Mouse (Mus musculus) cerebellum, adult 8-10 months (tissue): ENCODE results near the gene Gm5431.
A peak's percentile ranks its signal among the peaks of the same experiment; 100 is the strongest.
"Not testable (repeated sequence)": the region's sequence is repeated elsewhere in the genome, so short reads cannot be mapped to it uniquely, and the experiment has no call there.

Experiments
- DNase-seq: peaks from one replicate; pipeline ENCODE4 v3.0.0; 2022

Gm5431 gene

DNA sequence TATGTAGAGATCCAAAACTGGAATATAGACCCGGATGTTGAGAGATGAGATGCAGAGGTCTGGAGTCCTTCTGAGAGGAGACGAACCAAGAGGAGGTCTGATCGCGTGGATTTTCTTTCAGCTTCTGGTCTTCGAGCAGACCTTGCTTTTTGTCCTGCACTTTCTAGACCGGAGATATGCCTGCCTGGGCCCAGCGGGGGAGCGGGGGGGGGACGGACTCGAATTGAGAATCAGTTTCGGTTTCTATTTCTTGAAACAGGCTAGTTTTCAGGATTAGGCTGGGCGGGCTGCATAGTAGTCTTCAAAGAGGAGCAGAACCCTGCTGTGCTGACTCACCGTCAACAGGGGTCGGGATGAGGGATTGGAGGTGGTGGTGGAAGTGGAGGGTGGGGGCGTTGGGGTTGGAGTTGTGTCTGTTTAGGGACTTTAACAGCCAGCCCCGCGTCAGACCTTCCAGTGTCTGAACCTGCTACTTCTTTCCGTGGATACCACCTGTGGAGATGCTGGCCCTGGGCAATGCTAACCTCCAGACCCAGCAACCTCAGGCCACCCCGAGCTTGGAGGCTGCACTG is 30.7 kb downstream of the Gm5431 start, which contains the start of gene Irgm1:
Irgm1 (minus strand) TSS at position 483 of the 572 bp plus-strand sequence.
- no peak for DNase-seq

DNA sequence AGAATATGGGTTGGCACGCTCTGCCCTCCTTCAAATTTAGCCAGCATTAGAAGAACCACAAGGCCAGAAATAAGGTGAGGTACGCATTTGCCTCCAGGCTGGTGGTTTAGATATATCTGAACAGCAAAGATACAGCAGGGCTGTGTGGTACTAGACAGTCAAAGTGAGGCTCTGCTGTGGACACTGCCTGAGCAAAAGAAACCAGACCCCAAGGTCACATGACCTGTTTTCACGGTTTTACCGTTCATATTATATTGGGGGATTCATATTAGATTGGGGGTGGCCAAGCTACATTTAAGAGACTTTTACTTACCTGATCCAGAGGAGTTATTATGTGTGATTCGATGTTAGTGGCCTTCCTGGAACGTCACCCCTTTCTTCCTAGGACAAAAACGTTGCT is 31.2 kb downstream of the Gm5431 start:
- no peak for DNase-seq

DNA sequence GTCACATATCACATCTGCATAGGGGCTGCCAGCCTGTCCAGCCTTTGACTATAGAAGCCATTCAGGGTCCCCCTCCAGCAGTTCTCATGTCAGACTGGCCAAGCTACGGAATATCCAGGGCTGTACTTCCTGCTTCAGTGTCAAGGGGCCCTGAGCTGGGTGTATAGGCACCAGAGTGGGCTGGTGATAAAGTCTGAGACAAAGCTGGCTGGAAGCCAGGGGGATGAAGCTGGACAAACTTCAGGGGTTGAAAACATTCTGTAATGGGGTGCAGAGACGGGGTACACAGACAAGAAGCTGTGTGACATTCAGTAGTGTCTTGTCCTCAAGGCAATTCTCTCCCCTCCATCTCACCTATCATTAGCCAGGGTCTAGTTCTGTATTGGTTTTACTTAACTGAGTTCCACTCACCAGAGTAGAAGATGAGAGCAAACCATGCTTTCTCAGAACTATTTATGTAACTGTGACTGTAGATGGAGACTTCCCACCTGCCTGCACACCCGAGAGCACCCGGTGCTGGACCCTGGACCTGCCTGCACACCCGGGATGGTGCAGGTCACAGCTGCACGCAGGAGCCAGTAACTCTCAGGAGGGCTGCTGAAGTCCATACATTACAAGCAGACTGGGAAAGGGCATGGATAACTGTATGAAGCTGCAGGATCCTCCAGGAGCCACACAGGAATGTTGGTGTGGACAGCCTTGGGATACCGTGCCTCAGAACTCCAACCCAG is 32.5 kb downstream of the Gm5431 start:
- DNase-seq, result no peak

DNA sequence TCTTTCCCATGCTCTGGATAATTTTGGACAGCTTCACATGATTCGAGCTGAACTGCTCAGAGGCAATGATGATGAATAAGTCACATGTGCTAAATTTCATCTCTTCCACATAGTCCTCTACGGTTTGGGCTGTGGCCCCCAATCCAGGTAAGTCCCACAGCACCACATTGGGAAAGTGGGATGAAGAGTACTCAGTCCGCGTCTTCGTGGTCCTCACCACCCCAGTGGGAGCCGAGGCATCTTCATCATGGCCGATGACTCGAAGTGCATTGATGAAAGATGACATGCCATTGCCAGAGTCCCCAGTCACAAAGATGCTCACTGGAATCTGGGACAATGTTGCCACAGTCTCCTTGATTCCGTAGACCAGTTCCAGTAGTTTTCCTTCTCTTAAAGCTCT is 35.5 kb downstream of the Gm5431 start:
- DNase-seq, result no peak

DNA sequence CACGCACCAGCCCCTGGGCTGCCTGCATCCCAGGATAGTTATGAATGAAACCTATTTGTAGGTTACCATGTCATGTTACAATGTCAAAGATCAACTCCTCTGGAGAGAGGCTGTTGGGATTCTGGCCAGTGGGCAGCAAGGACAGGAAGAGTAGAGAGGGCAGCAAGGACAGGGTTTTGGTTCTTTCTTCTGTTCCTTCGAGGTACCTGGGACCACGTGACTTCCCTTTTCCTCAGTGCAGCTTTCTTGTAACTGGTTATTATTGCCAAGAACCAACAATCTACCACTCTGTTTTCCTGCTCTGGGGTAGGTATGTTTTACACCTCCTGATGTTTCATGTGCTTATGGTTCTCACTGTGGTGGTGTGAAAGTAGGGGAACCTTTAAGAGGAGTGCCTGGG is 38.2 kb downstream of the Gm5431 start:
- no peak for DNase-seq

DNA sequence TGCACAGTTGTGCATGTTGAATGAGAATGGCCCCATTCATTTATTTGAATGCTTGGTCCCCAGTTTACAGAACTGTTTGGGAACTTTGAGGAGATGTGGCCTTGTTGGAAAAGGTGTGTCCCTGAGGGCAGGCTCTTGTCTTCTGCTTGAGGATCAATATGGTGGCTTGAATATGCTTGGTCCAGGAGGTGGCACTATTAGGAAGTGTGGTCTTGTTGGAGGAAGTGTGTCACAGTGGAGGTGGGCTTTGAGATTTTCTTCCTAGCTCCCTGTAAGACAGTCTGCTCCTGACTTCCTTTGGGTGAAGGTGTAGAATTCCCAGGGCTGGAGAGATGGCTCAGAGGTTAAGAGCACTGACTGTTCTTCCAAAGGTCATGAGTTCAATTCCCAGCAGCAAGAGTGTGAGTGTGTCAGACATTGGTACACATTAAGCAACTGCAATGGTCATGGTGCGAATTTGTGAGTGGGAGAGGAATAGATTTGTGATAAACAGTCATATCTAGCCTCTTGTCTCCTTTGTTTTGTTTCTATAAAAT is 39.2 kb downstream of the Gm5431 start:
- no peak for DNase-seq

DNA sequence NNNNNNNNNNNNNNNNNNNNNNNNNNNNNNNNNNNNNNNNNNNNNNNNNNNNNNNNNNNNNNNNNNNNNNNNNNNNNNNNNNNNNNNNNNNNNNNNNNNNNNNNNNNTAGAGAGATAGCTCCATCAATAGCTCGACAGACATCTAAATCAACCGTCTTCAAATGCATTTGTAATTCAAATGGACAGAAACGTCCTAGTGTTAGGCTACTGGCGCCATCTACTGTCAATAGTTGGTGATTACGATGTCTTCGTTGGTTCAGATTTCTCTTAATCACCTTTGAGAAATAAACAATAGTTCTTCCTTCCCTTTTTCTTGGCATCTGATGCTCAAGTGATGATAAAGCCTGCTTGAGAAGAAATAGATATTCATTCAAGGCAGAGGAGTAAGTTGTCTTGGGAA is 43.0 kb downstream of the Gm5431 start:
- DNase-seq, result peak; percentile 59

DNA sequence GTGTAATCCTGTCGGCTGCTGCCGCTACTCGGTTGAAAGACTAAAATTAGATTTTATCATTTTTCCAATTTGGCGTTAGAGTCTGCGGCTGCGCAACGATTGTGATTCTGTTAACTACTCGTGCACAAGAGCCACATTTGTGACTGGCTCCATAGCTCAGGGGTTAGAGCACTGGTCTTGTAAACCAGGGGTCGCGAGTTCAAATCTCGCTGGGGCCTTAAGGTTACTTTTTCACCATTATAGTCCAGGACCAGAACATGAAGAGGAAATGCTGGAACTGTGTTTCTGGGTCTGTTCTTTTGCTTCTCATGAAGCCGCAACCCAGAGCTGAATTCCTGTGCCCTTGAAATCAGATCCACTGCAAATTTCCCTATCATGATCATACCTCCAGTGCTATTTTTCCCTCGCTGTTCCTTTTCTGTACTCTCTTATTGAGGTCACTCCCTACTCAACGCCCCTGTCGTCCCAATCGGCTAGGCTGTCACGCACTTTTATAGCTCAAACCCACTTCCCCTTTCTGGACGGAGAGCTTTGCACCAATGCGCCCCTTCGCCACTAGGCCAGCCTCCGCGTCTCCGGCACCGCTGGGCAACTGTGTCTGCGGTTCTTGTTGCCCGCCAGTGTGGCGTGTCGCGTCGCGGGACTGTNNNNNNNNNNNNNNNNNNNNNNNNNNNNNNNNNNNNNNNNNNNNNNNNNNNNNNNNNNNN is 48.4 kb downstream of the Gm5431 start:
- DNase-seq, result peak; percentile 94

DNA sequence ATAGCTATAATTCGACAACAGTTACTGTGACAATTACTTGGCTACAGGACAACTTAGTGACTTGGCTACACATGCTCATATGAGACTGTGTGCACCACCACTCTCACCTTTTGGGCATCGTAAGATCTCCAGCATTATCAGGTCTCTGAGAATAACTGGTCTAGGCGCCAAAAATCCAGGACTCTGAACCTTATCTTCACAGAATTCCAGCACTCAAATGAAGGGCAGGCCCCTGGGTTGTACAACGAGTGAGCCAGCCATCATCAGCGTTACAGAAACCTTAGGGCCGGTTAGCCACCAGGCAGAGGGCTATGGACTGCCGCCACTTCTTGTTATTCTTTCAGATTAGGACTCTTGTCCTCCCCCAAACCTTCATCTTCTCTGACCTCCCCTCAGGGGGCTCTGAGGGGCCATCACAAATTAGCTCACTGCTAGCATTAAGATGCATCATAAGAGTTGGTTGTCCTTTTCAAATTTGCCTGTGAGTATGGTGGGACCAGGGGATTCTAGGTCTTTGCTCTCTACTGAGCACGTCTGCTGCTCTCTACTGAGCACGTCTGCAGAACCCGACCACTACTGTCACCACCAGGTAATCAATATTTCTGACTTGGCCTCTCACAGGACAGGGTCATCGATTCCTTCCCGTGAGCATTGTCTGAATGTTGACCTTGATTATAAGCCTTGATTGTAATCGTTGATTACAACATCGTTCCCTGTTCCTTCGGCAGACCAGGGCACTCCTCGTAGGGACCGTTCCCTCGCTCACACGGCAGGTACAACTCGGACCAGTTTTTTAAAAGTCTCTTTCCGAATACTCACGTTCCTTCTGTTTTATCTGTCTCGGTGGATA is 49.2 kb downstream of the Gm5431 start:
- DNase-seq, result no peak

DNA sequence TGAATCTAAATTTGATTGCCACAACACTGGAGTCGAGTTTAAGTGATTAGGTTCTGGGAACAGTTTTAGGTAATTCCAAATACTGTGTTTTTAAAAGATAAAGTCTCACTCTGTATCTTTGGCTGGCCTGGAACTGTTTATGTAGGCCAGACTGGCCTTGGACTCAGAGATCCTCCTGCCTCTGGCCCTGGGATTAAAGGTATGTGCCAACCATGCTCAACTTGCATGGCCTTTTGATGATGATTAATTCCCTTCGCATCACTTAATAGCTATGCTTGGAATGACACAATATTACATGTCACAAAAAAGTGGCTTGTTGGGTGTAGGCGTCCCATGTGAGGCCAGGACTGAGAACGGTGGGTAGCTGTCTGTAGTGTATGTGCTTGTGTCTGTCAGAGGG is 49.8 kb downstream of the Gm5431 start:
- no peak for DNase-seq

DNA sequence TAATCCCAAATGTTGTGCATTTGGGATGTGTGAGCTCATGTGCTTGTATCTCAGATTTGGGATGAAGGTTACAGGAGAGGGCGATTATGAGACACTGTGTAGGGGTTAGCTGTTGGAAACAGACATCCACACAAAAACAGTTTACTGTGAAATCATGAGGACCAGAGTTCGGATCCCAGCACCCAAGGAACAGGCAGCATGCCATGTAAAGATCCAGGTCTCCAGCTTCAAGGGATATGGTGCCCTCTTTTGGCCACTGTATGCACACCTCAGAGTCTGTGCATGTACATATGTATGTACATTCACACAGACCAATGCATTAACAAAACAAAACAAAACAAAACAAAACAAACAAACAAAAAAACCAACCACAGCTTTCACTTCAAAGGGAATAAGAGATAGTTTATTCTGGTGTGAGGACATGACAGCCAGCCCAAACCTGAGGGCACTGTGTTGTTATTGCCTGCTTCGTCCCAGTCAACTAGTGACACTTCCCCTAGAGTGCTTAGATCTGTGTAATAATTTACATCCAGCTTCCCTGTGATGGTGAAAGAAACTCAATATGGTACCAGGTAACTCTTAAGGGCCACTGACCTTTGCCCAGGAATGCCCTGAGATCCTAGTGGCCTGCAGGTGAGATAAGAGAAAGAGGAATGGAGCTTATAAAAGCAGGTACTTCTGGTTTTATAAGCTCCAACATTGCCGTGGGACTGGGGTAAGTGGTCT is 50.6 kb downstream of the Gm5431 start:
- no peak for DNase-seq

DNA sequence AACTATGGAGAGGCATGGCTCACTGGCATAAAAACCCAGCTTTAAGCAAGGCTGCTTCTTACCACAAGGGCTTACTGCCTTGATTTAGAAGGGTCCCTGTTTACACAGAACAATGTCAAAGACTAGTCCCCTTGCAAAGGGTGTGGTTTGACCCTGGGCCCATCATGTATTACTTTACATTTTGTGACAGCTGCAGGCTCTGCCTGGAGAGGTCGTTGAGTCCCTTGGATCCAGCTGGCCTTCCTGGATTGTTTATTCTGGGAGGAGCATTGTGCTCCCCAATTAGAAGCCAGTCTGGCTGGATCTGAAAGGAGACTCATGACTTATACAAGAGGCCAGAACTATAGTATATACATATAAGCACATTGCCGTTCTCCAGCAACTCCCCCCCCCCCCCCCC is 51.8 kb downstream of the Gm5431 start:
- DNase-seq, result no peak

DNA sequence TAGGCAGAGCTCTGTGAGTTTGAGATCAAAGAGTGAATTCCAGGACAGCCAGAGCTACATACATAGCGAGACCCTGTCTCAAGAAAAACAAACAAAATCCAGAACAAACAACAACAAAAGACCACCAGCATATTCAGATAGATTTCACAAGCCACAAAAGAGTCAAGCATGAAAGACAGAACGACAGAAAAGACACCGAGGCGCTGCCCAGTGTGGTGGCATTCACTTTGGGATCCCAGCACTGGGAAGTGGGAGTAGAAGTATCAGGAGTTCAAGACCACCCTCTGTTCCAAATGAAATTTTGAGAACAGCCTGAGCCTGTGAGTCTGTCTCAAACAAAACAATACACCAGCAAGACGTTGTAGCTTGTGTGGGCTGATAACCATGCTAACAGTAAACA is 55.1 kb downstream of the Gm5431 start:
- DNase-seq, result no peak

DNA sequence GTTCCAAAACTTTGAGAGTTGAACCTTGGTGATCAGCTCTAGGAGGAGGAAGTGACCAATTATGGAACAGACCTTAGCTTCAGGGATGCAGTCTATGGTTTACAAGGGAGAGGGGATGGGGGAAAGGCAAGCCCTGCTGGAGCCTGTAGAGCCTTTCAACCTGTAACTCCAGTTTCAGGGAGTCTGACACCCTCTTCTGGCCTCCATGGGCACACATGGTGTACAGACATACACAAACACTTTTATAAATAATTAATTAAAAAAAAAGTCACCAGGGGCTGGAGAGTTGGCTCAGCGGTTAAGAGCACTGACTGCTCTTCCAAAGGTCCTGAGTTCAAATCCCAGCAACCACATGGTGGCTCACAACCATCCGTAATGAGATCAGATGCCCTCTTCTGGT is 55.7 kb downstream of the Gm5431 start:
- DNase-seq, result not testable (repeated sequence)

DNA sequence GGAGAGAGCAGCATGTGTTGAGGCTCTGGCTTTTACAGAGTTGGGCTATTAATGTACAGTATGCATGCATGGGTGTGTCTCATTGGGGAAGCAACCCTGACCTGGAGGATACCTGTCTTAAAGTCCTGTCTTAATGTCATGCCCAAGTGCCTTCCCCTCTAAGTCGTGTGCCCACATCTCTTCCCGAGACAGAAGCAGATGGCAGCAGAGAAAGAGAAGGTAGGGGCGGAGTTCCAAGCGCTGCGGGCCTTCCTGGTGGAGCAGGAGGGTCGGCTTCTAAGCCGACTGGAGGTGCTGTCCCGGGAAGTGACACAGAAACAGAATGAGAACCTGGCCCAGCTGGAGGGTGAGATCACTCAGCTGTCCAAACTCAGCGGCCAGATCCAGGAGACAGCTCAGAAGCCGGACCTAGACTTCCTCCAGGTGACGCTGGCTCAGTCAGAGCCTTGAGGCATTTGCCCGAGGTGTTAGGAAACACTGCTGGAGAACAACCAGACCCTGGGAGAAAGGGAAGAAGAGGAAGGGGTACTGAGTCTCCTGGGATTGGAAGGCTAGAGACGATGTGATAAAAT is 56.7 kb downstream of the Gm5431 start:
- no peak for DNase-seq

DNA sequence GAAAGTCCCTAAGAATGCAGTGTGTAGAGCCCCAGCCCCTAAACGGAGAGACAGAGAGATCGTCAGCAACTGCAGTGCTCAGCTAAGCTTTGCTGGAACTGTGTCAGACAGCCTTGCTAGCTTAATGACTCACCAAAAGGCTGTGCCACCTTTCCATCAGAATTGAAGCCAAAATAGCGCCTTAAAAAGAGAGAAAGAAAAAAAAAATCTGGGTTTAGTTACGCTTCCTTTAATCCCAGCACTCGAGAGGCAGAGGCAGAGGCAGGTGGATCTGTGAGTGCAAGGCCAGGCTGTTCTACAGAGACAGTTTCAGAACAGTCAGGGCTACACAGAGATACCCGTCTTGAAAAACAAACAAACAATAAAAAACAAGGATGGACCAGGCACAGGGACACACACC is 57.7 kb downstream of the Gm5431 start:
- no peak for DNase-seq

DNA sequence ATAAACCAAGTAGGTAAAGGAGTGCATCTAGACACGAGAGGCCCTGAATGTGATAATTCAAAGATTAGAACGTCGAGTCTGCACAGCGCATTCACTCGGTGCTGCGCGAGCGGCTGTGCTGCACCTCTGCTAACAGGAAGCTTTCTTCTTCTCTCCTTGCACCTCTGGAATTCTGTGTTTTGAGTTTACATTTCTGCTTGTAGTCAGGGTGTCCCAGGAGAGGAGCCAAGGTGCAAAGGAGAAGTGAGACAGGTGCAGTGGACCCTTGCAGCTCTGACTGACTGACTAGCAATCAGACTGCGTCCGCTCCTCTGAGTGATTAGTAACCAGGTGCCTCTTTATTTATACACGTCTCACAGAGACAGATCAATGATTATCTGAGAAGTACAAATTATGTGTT is 58.8 kb downstream of the Gm5431 start:
- no peak for DNase-seq

DNA sequence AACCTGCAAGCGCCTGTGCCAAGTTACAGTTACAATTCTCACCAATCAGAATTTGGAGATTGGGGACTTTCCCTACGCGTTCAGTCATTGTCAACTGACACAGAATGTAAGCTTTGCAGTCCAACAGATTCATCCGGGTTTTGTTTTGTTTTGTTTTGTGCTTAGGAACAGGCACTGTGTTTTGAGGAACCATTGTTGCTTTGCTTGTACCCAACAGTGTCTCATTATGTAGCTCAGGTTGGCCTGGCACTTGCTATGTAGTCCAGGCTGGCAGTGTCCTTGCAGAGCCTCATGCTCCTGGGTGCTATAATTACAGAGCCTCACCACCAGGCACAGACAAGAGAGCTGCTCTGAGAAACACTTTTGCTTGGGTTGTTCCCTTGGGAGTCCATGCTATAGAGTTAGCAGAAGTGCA is 59.6 kb downstream of the Gm5431 start:
- no peak for DNase-seq

DNA sequence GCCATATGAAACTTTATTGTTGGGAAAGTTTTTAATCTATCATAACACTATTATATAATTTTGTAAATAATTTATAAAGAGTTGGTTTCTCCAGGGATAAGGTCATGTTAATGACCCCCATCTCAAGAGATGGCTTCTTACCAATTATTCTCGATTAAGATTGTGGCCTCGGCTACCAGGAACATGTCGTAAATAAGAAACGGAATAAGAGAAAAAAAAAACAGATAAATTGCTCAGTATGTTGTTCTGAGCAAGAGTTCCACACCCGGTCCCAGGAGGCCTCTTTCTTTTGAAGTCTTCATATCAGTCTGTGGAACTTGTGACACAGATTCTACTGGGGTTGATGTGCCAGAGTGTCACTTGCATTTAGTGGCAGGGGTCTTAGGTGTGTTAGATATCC is 60.8 kb downstream of the Gm5431 start:
- DNase-seq, result no peak

DNA sequence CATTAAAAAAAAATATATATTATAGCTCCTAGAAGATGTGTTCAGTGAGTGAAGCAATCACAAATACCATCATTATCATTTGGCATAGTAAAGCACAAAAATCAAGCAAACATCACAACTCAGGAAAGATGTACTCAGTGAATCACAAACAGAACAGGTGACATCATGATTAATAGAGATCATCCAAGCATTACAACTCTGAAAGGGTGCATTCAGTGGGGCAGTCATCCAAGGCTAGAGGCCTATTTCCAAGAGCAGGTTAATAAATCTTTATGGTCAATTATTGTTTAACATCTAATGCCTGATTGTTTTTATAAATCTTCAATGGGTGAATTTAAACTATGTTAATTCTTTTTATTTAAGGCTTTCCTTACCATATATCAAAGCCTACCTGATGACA is 61.2 kb downstream of the Gm5431 start:
- DNase-seq, result no peak

DNA sequence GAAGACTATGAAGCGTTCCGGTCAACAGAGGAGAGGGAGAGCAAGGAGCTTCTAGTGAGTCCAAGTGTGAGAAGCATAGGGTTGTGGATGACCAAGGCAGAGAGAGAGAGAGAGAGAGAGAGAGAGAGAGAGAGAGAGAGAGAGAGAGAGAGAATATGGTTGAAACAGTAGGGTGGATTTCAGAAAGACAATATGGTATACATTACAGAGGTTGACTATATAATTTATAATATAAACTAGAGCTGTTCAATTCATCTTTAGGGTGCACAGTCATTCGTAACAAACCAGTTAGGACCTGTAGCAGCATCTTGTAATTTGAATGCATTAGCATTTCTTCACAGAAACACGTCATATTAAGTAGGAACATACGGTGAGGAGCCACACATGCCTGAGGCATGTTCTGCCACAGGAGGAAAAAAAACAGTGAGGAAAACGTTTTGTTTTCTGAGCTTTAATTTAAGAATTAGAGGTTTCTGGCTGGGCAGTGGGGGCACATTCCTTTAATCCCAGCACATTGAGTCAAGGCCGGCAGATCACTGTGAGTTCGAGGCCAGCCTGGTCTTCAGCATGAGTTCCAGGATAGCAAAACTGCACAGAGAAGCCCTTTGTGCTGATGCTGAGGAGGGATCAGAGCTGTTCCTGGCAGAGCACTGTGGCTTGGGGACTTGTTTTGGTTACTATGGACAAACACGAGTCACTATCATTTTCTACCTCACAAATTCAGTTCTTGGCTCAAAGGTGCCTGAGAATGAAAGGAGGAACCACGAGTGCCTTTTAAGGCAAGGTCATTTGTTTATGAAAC is 62.9 kb downstream of the Gm5431 start:
- DNase-seq, result no peak
